Mouse (Mus musculus) induced T-regulatory cell, adult 2 months (primary cell): ENCODE results near the gene Gm21149.
"Not testable (repeated sequence)": the region's sequence is repeated elsewhere in the genome, so short reads cannot be mapped to it uniquely, and the experiment has no call there.

Experiments used
- DNase-seq: peaks from one replicate; pipeline ENCODE4 v3.0.0-alpha.2; 2012; ENCODE audit warnings: low read depth

Gm21149 gene

GRCm38 (mm10) chr5:15461613-15462012 is 14.7 kb downstream of the Gm21149 start:
- DNase-seq, result not testable (repeated sequence)

- DNase-seq, result not testable (repeated sequence)
Observed at GRCm38 (mm10) chr5:15457865-15458571, 18.3 kb downstream of the Gm21149 start.
